In genomic region chr3:41552777-41553548, GRCm38 (mm10) we compare ENCODE assay signal across 16 mouse cellular contexts. TPM values are rescaled to one million over a fixed set of nuclear protein-coding genes. Genes with fewer than 3 reads are reported as not detected.
DNase-seq lines count a peak whose midpoint lies in the region; ATAC-seq and TF ChIP-seq lines count a peak whose summit lies in the region.
"Had no signal": no experiment of that assay in that cellular context is flagged by ENCODE, and none has a peak within 500 bp of the region (broad histone marks: within the 10 kb centered on the region; RNA-seq: fewer than 3 reads in every experiment).

No protein-coding gene starts in this region.

- intact Hi-C loops in heart, adult 2 months (cut with DNase I) = no loop called here
- intact Hi-C loops in heart, postnatal 25 days (cut with DNase I) = no loop called here

- no peaks in the 10 kb centered on the region for H3K9me3 ChIP-seq in G1E (replicated peaks)
- H3K9me3 ChIP-seq: embryonic facial prominence, embryonic 13.5 days; neural tube, embryonic 12.5 days had no signal

- 46% methylated on average over 11 of the region's 11 CpGs for WGBS in heart, adult 2 months
- 83% methylated on average over 11 of the region's 11 CpGs for whole genome bisulfite sequencing in kidney, adult 2 months

- H3K4me1 ChIP-seq in heart, adult 2 months (ENCODE audit: control insufficient read depth, insufficient read depth, low read length) = no peaks in the 10 kb centered on the region
- H3K4me1 ChIP-seq in G1E (ENCODE audit: insufficient read depth, low read depth, low read length) = peaks cover 50% of the 10 kb centered on the region
- H3K4me1 ChIP-seq in kidney, adult 2 months (ENCODE audit: control insufficient read depth, insufficient read depth, low read length) = no peaks in the 10 kb centered on the region
- H3K4me1 ChIP-seq: embryonic facial prominence, embryonic 13.5 days; midbrain, embryonic 10.5 days; neural tube, embryonic 12.5 days had no signal

- no peak for TF ChIP-seq EP300 in heart, adult 2 months (IDR thresholded peaks at IDR 0.05; ENCODE audit: insufficient read depth, low read depth, low read length)

- peak in 1 of 2 experiments; percentile 15 for DNase-seq in heart, adult 2 months
- no peak for DNase-seq in heart, postnatal 25 days (ENCODE audit: low spot score)
- DNase-seq in G1E (ENCODE audit: low spot score) = peak; percentile 42
- DNase-seq in thymus, postnatal 10 days (ENCODE audit: low spot score in 2 of 2) = no peak
- DNase-seq in kidney, adult 2 months = no peak
- no peak for DNase-seq in adrenal gland, adult 18-20 months (ENCODE audit: low spot score in 2 of 2)
- DNase-seq: cerebellum, postnatal 10 days; thymus, postnatal 4 days had no signal

- peak overlapping the region; percentile 38 for H3K27ac ChIP-seq in heart, adult 2 months
- no peak overlapping the region for H3K27ac ChIP-seq in kidney, adult 2 months (ENCODE audit: insufficient read depth, low read depth, low read length)
- H3K27ac ChIP-seq: embryonic facial prominence, embryonic 13.5 days; hindbrain, postnatal 0 days; kidney, postnatal 0 days; midbrain, embryonic 10.5 days; neural tube, embryonic 12.5 days had no signal

- no peak overlapping the region for H3K4me3 ChIP-seq in heart, adult 2 months
- no peak overlapping the region for H3K4me3 ChIP-seq in G1E (ENCODE audit: low read depth, low read length)
- no peak overlapping the region for H3K4me3 ChIP-seq in kidney, adult 2 months (ENCODE audit: insufficient read depth, low read depth, low read length)
- H3K4me3 ChIP-seq: embryonic facial prominence, embryonic 13.5 days; midbrain, embryonic 10.5 days; neural tube, embryonic 12.5 days had no signal

- TF ChIP-seq CTCF in heart, adult 2 months (IDR thresholded peaks at IDR 0.05) = no peak
- TF ChIP-seq CTCF in G1E (IDR thresholded peaks at IDR 0.05; ENCODE audit: low read depth, low read length) = no peak
- no peak for TF ChIP-seq CTCF in kidney, adult 2 months (conservative IDR thresholded peaks at IDR 0.05; ENCODE audit: insufficient read depth, insufficient read length, low read depth, low read length)

- H3K9ac ChIP-seq in heart, adult 2 months (ENCODE audit: low read depth, low read length) = no peak overlapping the region
- H3K9ac ChIP-seq: embryonic facial prominence, embryonic 13.5 days; neural tube, embryonic 12.5 days had no signal

- no peaks in the 10 kb centered on the region for H3K79me2 ChIP-seq in heart, adult 2 months (replicated peaks; ENCODE audit: control insufficient read depth, insufficient read depth, low read length)

- peak; percentile 54 for ATAC-seq in G1E (ENCODE audit: extremely low read depth, insufficient number of reproducible peaks, low FRiP score, poor library complexity, severe bottlenecking)
- peak; percentile 60 to 67; a peak in 3 of 4 replicates for ATAC-seq in hematopoietic stem cell, adult 5-6 weeks (replicated peaks in 1 of 2; ENCODE audit: insufficient read depth in 1 of 2, low FRiP score in 2 of 2, low TSS enrichment in 1 of 2, low read depth in 1 of 2, poor library complexity in 2 of 2, severe bottlenecking in 2 of 2)
- peak; percentile 95 for ATAC-seq in megakaryocyte, adult 5-6 weeks (ENCODE audit: poor library complexity, severe bottlenecking)
- ATAC-seq: forebrain, embryonic 14.5 days; hindbrain, postnatal 0 days had no signal

- H3K36me3 ChIP-seq in heart, adult 2 months (ENCODE audit: control insufficient read depth, insufficient read depth, low read length) = no peaks in the 10 kb centered on the region
- peaks cover 9% of the 10 kb centered on the region for H3K36me3 ChIP-seq in G1E (replicated peaks)
- H3K36me3 ChIP-seq in kidney, adult 2 months (ENCODE audit: control insufficient read depth, insufficient read depth, low read length) = no peaks in the 10 kb centered on the region
- H3K36me3 ChIP-seq: embryonic facial prominence, embryonic 13.5 days; midbrain, embryonic 10.5 days; neural tube, embryonic 12.5 days had no signal

- TF ChIP-seq POLR2A in heart, adult 2 months (IDR thresholded peaks at IDR 0.05; ENCODE audit: insufficient read depth, low read depth, low read length) = no peak
- no peak for TF ChIP-seq POLR2A in kidney, adult 2 months (IDR thresholded peaks at IDR 0.05; ENCODE audit: low read depth, low read length)

- no peaks in the 10 kb centered on the region for H3K27me3 ChIP-seq in heart, adult 2 months (ENCODE audit: control insufficient read depth, insufficient read depth, low read length)
- no peaks in the 10 kb centered on the region for H3K27me3 ChIP-seq in G1E (ENCODE audit: insufficient read depth, low read length)
- H3K27me3 ChIP-seq in kidney, adult 2 months (replicated peaks; ENCODE audit: control insufficient read depth, insufficient read depth, low read length) = no peaks in the 10 kb centered on the region
- H3K27me3 ChIP-seq: embryonic facial prominence, embryonic 13.5 days; neural tube, embryonic 12.5 days had no signal

RNA-seq across cellular contexts. Expression of gene Jade1, which starts 2.6 kb away (rescaled TPM):
- 10 to 100 TPM; 28.5 to 38.6 TPM for total RNA-seq in heart, adult 2 months (2021)
- 10.1 and 24.0 TPM in 2 replicates for polyA plus RNA-seq in heart, adult 2 months (2012; rRNA removed)
- 10 to 100 TPM; 29.9 to 36.7 TPM for total RNA-seq in heart, postnatal 25 days (2021)
- total RNA-seq in G1E (2014; fragmentation: Nextera tagmentation) (129 and 146 TPM in 2 replicates), G1E (2017) (138 and 159 TPM in 2 replicates)
- polyA plus RNA-seq in G1E (2012) = 48.2 and 63.7 TPM in 2 replicates
- total RNA-seq in hematopoietic stem cell, adult 5-6 weeks (2017) = 40.3 and 44.8 TPM in 2 replicates
- total RNA-seq in megakaryocyte, adult 5-6 weeks (2015) = 23.4 and 26.5 TPM in 2 replicates
- 17.7 and 20.4 TPM in 2 replicates for total RNA-seq in megakaryocyte, adult 5-6 weeks (2017)
- polyA plus RNA-seq in kidney, adult 2 months (2012; rRNA removed) = 29.9 and 30.2 TPM in 2 replicates
- 10 to 100 TPM; 42.0 to 46.9 TPM for total RNA-seq in adrenal gland, adult 18-20 months (2021)
